Mouse (Mus musculus): ENCODE data around the gene Elp4.

Gene Elp4

DNA sequence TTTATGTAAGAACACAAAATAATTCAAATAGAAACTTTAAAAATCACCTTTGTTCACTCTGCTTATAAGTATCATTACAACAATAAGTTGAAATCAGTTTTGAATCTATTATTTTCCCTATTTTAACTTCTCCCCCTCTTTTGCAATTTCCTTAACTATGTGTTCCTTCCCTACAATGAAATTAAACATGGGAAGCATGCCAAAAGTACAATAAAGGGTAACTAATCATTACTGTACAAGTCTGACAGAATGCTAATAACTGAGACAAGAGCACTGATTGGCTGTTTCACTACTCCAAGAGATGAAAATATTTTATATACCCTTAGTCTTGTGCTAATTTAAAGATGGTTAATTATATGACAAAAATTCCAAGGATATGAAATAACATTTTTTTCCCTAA, 99.2 kb downstream of the Elp4 start:
- DNase-seq (ENCODE audit: low read depth): no peak

GRCm38 (mm10) chr2:105804506-105804905, 99.9 kb downstream of the Elp4 start:
- no peak for DNase-seq (ENCODE audit: low read depth)

DNA sequence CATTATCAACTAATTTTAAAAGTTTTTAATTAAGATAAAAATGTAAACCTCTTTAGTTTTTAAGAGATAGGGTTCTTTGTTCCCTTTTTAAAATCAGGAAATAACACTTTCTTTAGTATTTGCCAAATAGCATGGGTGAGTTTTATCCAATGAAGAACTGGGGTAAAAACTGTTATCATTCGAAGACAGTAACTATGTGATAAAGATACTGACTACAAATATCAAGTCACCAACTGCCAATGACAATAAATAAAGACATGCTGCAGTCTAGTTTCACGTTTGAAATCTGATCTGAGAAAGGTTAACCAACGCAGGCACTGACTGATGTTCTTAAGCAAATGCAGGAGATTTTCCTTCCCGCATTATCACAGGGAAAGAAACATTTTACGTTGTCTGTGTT, 100.9 kb downstream of the Elp4 start:
- DNase-seq (ENCODE audit: low read depth): no peak

DNA sequence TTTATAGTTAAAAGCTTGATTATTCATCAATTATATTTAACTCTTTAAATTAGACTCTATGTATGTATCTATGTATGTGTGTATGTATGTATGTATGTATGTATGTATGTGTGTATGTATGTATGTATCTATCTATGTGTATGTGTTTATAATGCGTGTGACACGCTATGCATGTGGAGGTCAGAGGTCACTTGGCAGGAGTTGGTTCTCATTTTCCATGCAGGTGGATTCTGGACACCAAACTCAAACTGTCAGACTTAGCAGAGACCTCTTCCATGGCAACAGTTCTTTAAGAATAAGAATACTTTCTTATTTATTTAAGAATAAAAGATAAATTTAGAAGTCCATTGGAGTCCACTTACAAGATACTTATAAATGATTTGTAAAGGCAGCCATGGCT, 101.5 kb downstream of the Elp4 start:
- DNase-seq (ENCODE audit: low read depth): no peak

GRCm38 (mm10) chr2:105801536-105801935, 102.8 kb downstream of the Elp4 start:
- no peak for DNase-seq (ENCODE audit: low read depth)

- no peak for DNase-seq (ENCODE audit: low read depth)
These were observed 103.7 kb downstream of the Elp4 start for GRCm38 (mm10) chr2:105800694-105801093.

DNA sequence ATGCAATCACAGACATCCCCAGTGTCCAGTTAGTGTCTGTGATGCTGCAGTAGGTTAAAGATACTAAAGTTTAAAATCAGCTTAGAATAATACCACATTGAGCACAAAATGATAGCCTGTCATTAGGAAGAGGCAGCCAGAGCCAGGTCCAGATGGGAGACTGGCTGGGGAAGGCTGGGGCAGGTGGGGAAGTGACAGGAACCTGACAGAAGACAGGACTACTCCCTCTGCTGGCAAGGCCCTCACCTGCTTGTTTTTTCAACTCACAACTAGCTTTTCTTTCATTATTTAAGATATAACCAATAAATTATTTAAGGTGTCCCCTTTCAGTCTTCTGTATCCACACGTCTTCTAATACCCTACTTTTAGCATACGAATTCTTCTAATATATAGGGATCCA, 104.5 kb downstream of the Elp4 start:
- peak; percentile 5 for DNase-seq (ENCODE audit: low read depth)

GRCm38 (mm10) chr2:105797842-105798241, 106.5 kb downstream of the Elp4 start:
- DNase-seq (ENCODE audit: low read depth): no peak

GRCm38 (mm10) chr2:105796101-105796500, 108.3 kb downstream of the Elp4 start:
- DNase-seq (ENCODE audit: low read depth): no peak

DNA sequence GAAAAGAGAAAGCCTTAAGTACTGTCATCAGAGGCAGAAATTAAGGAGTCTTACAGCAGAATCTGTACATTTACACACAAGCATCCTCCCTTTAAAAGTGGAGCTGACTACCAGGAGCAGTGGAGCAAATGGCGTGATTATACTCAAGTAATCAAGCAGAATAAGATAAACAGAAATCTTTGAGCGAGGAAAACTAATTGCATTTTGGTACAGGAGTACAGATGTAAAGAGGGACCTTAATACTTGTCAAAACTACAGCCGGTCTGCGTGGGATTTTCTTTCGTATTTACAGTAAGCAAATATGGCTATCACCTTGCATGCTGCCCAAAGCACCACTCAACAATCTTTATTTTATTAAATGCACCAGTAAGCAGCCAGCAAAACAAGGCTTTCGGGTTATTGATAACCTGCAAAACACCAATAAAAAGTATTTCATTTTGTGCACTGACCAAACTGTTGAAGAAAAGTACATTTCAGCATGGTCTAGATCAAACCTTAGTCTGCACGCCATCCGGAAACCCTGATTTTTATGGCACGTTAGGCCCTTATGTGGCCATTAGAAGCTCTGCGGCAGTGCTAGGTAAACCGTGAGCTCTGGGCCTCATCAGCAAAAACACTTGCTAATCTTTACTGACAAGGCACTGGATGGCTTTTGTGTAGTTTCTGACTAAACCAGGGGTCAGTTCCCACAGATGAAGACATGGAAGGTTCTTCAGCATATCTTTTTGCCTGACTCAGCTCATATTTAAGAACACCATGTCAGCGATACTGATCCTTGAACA, 111.8 kb downstream of the Elp4 start:
- DNase-seq (ENCODE audit: low read depth): no peak

- no peak for DNase-seq (ENCODE audit: low read depth)
These were observed 114.4 kb downstream of the Elp4 start for GRCm38 (mm10) chr2:105789936-105790335.

DNA sequence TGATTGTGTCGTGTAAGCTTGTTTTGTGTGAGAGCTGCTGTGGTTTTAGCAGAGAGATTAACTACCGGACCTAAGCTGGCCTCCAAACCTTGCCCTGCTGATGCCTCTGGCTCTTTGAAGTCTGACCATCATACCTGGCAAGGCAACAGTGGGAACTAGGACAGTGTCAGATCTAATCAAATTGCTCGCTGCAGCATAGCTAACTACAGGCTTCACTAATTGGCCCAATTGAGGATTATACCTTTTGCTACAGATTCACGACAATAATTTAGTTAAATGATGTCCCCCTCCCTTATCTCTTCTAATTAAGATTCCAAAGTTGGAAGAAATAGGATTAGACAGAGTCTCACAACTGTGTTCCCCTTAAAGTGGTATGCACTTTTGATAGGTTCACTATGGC, 116.6 kb downstream of the Elp4 start:
- DNase-seq (ENCODE audit: low read depth): no peak

- no peak for DNase-seq (ENCODE audit: low read depth)
These were observed 117.4 kb downstream of the Elp4 start for GRCm38 (mm10) chr2:105786986-105787385.

DNA sequence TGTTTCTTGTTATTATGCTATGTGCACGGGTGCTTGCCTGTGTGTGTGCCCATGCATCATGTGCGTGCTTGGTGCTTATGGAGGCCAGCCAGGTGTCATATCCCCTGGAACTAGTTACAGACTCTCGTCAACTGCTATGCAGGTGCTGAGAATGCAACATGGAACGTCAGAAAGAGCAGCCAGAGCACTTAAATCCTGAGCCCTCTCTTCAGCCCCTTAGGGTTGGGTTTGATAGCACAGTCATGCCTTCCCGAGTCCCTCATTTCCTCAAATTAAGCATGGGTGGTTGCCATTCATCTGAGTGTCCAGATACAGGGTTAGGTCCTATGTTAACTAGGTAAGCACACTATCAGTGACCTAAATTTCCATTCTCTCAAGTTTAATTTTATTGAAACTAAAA, 121.5 kb downstream of the Elp4 start:
- DNase-seq (ENCODE audit: low read depth): no peak

- no peak for DNase-seq (ENCODE audit: low read depth)
These were observed 123.6 kb downstream of the Elp4 start for GRCm38 (mm10) chr2:105780739-105781138.

DNA sequence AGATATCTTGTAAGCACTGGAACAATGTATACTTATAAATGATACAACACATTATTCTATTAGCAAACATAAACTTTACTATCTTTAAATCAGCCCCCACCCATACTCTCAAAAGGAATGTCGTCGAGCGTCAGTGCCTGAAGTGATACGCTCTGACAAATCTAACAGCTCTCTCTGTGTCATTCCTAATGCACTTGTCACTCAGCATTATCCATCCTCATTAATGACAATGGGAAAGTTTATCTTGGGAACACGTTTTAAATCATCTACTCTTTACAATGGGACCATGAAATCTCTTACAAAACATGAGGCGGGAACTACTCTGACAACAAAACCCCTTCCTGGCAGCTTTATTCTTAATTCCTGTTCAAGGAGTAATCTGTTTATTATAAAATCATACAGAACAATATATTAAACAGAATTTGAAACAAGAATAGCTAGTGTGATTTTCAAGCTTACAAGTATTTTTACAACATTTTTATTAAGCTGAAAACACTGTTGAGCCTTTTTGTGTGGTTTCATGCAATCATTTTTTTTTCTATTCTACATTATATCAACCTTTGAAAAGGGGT, 125.0 kb downstream of the Elp4 start:
- DNase-seq (ENCODE audit: low read depth): no peak

GRCm38 (mm10) chr2:105771314-105771713, 133.1 kb downstream of the Elp4 start:
- DNase-seq (ENCODE audit: low read depth): no peak

GRCm38 (mm10) chr2:105769747-105770328, 134.5 kb downstream of the Elp4 start:
- DNase-seq (ENCODE audit: low read depth): no peak

DNA sequence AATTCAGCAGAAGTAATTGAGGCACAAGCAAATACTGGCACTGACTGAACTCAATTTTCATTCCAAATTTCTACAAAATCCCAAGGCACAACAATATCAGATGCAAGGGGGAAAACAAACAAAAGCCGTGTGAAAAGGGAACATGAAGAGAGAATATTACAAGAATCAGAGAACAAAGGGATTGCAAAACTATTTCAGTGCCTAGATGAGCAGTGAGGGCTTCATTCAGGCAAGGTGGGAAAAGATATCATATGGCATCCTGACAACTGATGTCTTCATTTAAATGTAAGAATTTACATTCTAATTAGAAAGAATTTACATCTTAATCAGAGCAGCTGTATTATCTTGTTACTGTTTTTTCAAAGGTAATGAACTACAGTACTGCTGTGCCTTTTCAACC, 150.9 kb downstream of the Elp4 start:
- DNase-seq (ENCODE audit: low read depth): no peak

- no peak for DNase-seq (ENCODE audit: low read depth)
These were observed 155.3 kb downstream of the Elp4 start for GRCm38 (mm10) chr2:105749111-105749510.

DNA sequence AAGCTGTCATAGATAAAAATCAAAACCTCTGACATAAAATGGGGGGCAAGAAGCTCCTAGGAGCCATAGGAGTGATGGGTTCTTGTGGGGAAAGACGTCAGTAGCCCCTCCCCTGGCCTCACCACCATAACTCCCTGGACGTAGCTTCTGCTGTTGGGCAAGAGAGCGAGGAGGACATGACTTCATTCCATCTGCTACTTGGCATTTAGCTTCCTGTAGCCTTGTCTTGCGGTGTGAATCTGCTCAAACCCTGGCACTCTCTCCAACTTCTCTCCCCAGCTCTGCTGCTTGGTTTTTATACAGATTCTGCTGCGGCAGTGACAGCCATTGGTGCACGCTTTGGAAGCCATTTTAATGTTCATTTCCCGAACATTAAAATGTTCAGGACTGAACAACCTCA, 157.5 kb downstream of the Elp4 start:
- no peak for DNase-seq (ENCODE audit: low read depth)

GRCm38 (mm10) chr2:105736166-105736565, 168.2 kb downstream of the Elp4 start:
- DNase-seq (ENCODE audit: low read depth): no peak

GRCm38 (mm10) chr2:105730704-105731103, 173.7 kb downstream of the Elp4 start:
- DNase-seq (ENCODE audit: low read depth): no peak

DNA sequence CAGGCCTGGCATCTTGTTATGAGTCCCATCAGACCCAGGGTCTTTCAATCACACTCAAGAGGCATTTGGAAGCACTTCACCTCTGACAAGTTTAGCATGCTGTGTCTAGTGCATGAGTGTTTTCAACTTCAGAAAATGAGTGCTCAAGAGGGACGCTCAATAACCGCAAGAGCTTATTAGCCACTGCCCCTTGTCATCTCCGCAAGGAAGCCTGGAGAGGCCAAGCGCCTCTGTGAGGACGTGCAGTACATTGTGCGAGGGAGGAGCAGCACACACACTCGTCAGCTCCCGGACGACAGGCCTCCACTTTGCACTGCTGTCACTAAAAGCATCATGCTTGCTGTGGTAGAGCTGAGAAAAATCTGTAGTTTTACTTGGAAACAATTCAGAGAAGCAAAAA, 177.7 kb downstream of the Elp4 start:
- no peak for DNase-seq (ENCODE audit: low read depth)
